Comparison of ENCODE assay signal across 24 mouse cellular contexts in the genomic region with DNA sequence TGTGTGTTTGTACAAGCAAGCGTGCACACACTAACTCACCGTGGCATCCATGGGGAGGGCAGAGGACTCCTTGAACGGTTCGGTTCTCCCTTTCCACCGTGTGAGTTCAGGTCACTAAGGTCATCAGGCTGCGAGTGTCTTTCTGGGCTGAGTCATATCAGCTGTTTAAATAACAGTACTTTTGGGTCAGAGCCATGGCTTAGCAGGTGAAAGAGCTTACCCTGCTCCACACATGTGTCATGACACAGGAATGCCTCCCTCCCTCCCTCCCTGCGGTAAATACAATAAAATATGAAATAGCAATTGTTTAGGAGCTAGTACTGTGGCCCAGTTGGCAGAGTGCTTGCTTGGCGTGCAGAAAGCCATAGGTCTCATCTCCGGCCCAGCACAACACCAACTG. TPM values are rescaled to one million over a fixed set of nuclear protein-coding genes. Genes with fewer than 3 reads are reported as not detected.
DNase-seq lines count a peak whose midpoint lies in the region; ATAC-seq and TF ChIP-seq lines count a peak whose summit lies in the region.
"Had no signal": no experiment of that assay in that cellular context is flagged by ENCODE, and none has a peak within 500 bp of the region (broad histone marks: within the 10 kb centered on the region; RNA-seq: fewer than 3 reads in every experiment).

No protein-coding gene starts in this region.

- ATAC-seq in midbrain, embryonic 11.5 days (ENCODE audit: low FRiP score) = no peak
- no peak for ATAC-seq in midbrain, embryonic 15.5 days (replicated peaks)
- ATAC-seq in stomach, postnatal 0 days (ENCODE audit: low FRiP score, low TSS enrichment) = peak; percentile 70
- ATAC-seq in forebrain, embryonic 12.5 days (ENCODE audit: low FRiP score) = no peak
- ATAC-seq: forebrain, embryonic 14.5 days had no signal

- 89% methylated on average over 9 of the region's 9 CpGs for WGBS in midbrain, embryonic 11.5 days
- WGBS in midbrain, embryonic 15.5 days = 90% methylated on average over 9 of the region's 9 CpGs
- WGBS in stomach, postnatal 0 days = 58% methylated on average over 9 of the region's 9 CpGs
- WGBS in forebrain, embryonic 12.5 days = 90% methylated on average over 9 of the region's 9 CpGs

- DNase-seq in adrenal gland, postnatal 14 days = peak; percentile 16
- DNase-seq in adrenal gland, adult 18-20 months (ENCODE audit: low spot score in 2 of 2) = no peak
- DNase-seq in midbrain, embryonic 11.5 days (ENCODE audit: low spot score, missing footprints) = peak; percentile 80
- peak; percentile 32 for DNase-seq in adipocyte (ENCODE audit: low spot score)
- DNase-seq in stomach, postnatal 0 days (ENCODE audit: low spot score) = no peak
- DNase-seq in cerebellum, postnatal 14 days = no peak
- DNase-seq: cerebellum, adult 8-10 months; kidney, adult 11 months; layer of hippocampus, adult 9-11 months had no signal

- H3K27me3 ChIP-seq in midbrain, embryonic 11.5 days (ENCODE audit: control insufficient read depth, insufficient read depth, low read length) = no peaks in the 10 kb centered on the region
- H3K27me3 ChIP-seq in midbrain, embryonic 15.5 days (replicated peaks) = no peaks in the 10 kb centered on the region
- no peaks in the 10 kb centered on the region for H3K27me3 ChIP-seq in stomach, postnatal 0 days (ENCODE audit: control insufficient read depth, insufficient read depth, low read length)
- no peaks in the 10 kb centered on the region for H3K27me3 ChIP-seq in forebrain, embryonic 12.5 days
- H3K27me3 ChIP-seq: hindbrain, embryonic 12.5 days; lung, embryonic 15.5 days had no signal

- TF ChIP-seq CTCF in stomach, postnatal 0 days (IDR thresholded peaks at IDR 0.05; ENCODE audit: low read depth) = no peak

- H3K4me3 ChIP-seq in midbrain, embryonic 11.5 days (ENCODE audit: low read depth, low read length) = no peak overlapping the region
- H3K4me3 ChIP-seq in midbrain, embryonic 15.5 days = no peak overlapping the region
- H3K4me3 ChIP-seq in stomach, postnatal 0 days (ENCODE audit: low read depth, low read length) = no peak overlapping the region
- H3K4me3 ChIP-seq in forebrain, embryonic 12.5 days (replicated peaks) = no peak overlapping the region
- H3K4me3 ChIP-seq: heart, embryonic 13.5 days; hindbrain, embryonic 12.5 days; lung, embryonic 15.5 days; midbrain, embryonic 12.5 days had no signal

- no peaks in the 10 kb centered on the region for H3K4me1 ChIP-seq in midbrain, embryonic 11.5 days (ENCODE audit: control insufficient read depth, insufficient read depth, low read length)
- H3K4me1 ChIP-seq in midbrain, embryonic 15.5 days = 0 out of 2 replicates have a peak, but pooled peaks cover 5% of the 10 kb centered on the region
- no peaks in the 10 kb centered on the region for H3K4me1 ChIP-seq in stomach, postnatal 0 days (replicated peaks; ENCODE audit: control insufficient read depth, insufficient read depth)
- H3K4me1 ChIP-seq in forebrain, embryonic 12.5 days = peaks cover 7% of the 10 kb centered on the region; the same call in 1 of the 2 replicates
- H3K4me1 ChIP-seq: heart, embryonic 13.5 days; hindbrain, embryonic 12.5 days; lung, embryonic 15.5 days; midbrain, embryonic 12.5 days had no signal

- H3K27ac ChIP-seq in midbrain, embryonic 11.5 days (ENCODE audit: low read depth, low read length) = no peak overlapping the region
- no peak overlapping the region for H3K27ac ChIP-seq in midbrain, embryonic 15.5 days
- no peak overlapping the region for H3K27ac ChIP-seq in stomach, postnatal 0 days (replicated peaks)
- H3K27ac ChIP-seq in forebrain, embryonic 12.5 days = no peak overlapping the region
- H3K27ac ChIP-seq: heart, embryonic 13.5 days; hindbrain, embryonic 12.5 days; liver, embryonic 14.5 days; lung, embryonic 15.5 days; midbrain, embryonic 12.5 days had no signal

- no peak for TF ChIP-seq EP300 in stomach, postnatal 0 days (optimal IDR thresholded peaks at IDR 0.05)

- H3K4me2 ChIP-seq in midbrain, embryonic 11.5 days = no peak overlapping the region
- no peak overlapping the region for H3K4me2 ChIP-seq in midbrain, embryonic 15.5 days
- no peak overlapping the region for H3K4me2 ChIP-seq in stomach, postnatal 0 days (replicated peaks; ENCODE audit: low read depth)
- H3K4me2 ChIP-seq in forebrain, embryonic 12.5 days = no peak overlapping the region
- H3K4me2 ChIP-seq: heart, embryonic 13.5 days; hindbrain, embryonic 12.5 days; lung, embryonic 15.5 days; midbrain, embryonic 12.5 days had no signal

- no peaks in the 10 kb centered on the region for H3K36me3 ChIP-seq in midbrain, embryonic 11.5 days (ENCODE audit: control insufficient read depth, insufficient read depth, low read length)
- H3K36me3 ChIP-seq in midbrain, embryonic 15.5 days (replicated peaks) = no peaks in the 10 kb centered on the region
- no peaks in the 10 kb centered on the region for H3K36me3 ChIP-seq in stomach, postnatal 0 days (ENCODE audit: control insufficient read depth, insufficient read depth, low read length)
- H3K36me3 ChIP-seq in forebrain, embryonic 12.5 days (replicated peaks) = no peaks in the 10 kb centered on the region
- H3K36me3 ChIP-seq: heart, embryonic 13.5 days; hindbrain, embryonic 12.5 days; lung, embryonic 15.5 days; midbrain, embryonic 12.5 days had no signal

- no peaks in the 10 kb centered on the region for H3K9me3 ChIP-seq in midbrain, embryonic 11.5 days (ENCODE audit: control insufficient read depth, low read length)
- H3K9me3 ChIP-seq in midbrain, embryonic 15.5 days = no peaks in the 10 kb centered on the region
- no peaks in the 10 kb centered on the region for H3K9me3 ChIP-seq in stomach, postnatal 0 days (ENCODE audit: control insufficient read depth, low read length)
- H3K9me3 ChIP-seq in forebrain, embryonic 12.5 days = no peaks in the 10 kb centered on the region
- H3K9me3 ChIP-seq: hindbrain, embryonic 12.5 days; lung, embryonic 15.5 days had no signal

- H3K9ac ChIP-seq in midbrain, embryonic 11.5 days (ENCODE audit: low read length) = no peak overlapping the region
- no peak overlapping the region for H3K9ac ChIP-seq in midbrain, embryonic 15.5 days
- no peak overlapping the region for H3K9ac ChIP-seq in stomach, postnatal 0 days (ENCODE audit: low read length)
- no peak overlapping the region for H3K9ac ChIP-seq in forebrain, embryonic 12.5 days
- H3K9ac ChIP-seq: heart, embryonic 13.5 days; hindbrain, embryonic 12.5 days; liver, embryonic 14.5 days; lung, embryonic 15.5 days; midbrain, embryonic 12.5 days had no signal

RNA-seq across cellular contexts. Expression of gene Stfa3, which starts 14.2 kb away (rescaled TPM):
- total RNA-seq in adrenal gland, postnatal 14 days (2021) = not detected in 2 replicates
- not detected for total RNA-seq in adrenal gland, adult 18-20 months (2021)
- not detected in 2 replicates for polyA plus RNA-seq in midbrain, embryonic 11.5 days (2014; fragmentation: Nextera tagmentation; extraction: Ambion mirVana)
- not detected in 2 replicates for polyA plus RNA-seq in midbrain, embryonic 15.5 days (2015; fragmentation: Nextera tagmentation; extraction: Ambion mirVana)
- 22.8 and 24.8 TPM in 2 replicates for polyA plus RNA-seq in stomach, postnatal 0 days (2015; fragmentation: Nextera tagmentation; extraction: Ambion mirVana)
- polyA plus RNA-seq in forebrain, embryonic 12.5 days (2016; fragmentation: Nextera tagmentation; extraction: Ambion mirVana) = not detected in 2 replicates
- total RNA-seq: gastrocnemius, adult 8-10 months; heart, postnatal 25 days; left cerebral cortex, adult 18-20 months; left cerebral cortex, postnatal 25 days; monocyte, adult 5-6 weeks had no signal
- polyA plus RNA-seq: CD4-positive, CD25-positive, alpha-beta regulatory T cell, adult 4 months; forebrain, embryonic 14.5 days; small intestine, adult 2 months had no signal

Comparison
In these comparisons a context has a peak if more than half of its experiments do, and no peak if none do; other contexts are left out.
1. DNase-seq: peak in adrenal gland, postnatal 14 days (single experiment), midbrain, embryonic 11.5 days (single experiment) and adipocyte (single experiment); none in adrenal gland, adult 18-20 months (0 of 2), stomach, postnatal 0 days (single experiment) and cerebellum, postnatal 14 days (0 of 2).
2. RNA of gene Stfa3, which starts 14.2 kb away (polyA plus RNA-seq): 22.8 to 24.8 TPM in stomach, postnatal 0 days; not detected in forebrain, embryonic 12.5 days, not detected in midbrain, embryonic 15.5 days and not detected in midbrain, embryonic 11.5 days; every median in the first group is over 10 times any median in the second.